Mouse (Mus musculus) B cell, adult 2 months (primary cell): Measurements from ENCODE around the gene Ints3.
A peak's percentile ranks its signal among the peaks of the same experiment; 100 is the strongest.

Experiments
- DNase-seq, 2 experiments: peaks; one replicate each; pipeline ENCODE4 v3.0.0; 2022

Ints3 gene

DNA sequence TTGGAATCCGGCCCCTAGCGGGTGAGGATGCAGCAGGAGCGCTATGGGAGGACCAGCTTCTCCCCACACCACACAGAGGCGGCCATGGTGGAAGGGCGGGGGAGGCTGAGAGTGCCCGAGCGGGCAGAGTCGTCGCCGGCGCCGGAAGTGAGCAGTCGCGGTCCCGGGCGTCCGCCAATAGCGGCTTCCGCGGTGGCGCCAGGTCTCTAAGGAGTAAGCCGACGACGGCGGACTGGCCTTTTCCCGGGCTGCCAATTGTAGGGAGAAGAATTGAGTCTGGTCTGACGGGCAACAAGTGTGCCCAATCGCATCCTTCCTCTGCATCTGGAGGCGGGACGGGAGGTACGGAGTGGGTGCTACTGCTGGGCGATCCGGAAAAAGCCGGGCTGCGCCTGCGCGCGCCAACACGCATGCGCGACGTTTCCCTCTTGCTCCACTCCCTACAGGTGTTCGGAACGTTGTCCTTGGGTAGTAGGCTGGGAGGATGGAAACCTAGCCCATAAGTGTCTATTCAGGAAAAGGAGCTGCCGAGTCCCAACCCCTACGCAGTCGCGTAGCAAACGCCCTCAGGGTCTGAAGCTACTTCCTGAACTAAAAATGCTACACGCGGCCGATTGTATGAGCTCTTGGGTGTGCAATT, at the start of gene Ints3:
Gene Ints3 (minus strand): TSS at position 242 of the 640 bp plus-strand sequence.
- DNase-seq, result peak; percentile 94 to 95

DNA sequence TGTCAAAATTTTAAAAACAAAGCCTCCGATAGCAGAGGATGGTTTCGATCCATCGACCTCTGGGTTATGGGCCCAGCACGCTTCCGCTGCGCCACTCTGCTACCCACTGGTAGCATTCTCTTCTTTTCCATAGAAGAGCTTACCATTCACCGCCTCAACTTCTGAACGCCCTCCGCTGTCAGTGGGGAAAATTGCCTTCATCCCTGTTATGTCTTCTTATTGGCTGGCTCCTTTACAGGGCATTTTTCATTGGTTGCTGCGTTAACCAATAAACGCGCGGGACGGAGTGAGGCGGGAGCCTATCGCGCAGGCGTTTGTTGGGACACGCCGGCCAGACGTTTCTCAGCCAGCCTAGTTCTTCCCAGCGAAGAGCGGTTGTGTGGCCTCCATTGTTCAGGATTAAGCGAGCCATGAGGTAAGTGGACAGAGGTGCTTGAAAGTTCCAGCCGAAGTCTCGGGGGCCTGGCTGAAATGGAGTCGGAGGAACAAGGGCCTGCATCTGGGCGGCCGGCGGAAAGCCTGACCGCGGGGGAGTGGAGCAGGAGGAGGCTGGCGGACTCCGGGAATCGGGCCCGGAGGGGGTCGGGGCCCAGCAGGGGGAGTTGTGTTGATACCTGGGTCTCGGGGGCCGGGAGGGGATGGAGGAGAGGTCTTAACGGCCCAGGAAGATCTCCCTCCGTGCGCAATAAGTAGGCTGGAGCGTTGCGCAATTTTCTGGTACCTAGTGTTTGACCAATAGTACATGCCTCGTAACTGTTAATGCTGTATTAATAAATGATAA, 42.6 kb upstream of the Ints3 start, which contains the start of gene Ilf2:
Gene Ilf2 (plus strand): TSS at position 296 of the 781 bp plus-strand sequence.
- DNase-seq, result peak; percentile 91 to 93

DNA sequence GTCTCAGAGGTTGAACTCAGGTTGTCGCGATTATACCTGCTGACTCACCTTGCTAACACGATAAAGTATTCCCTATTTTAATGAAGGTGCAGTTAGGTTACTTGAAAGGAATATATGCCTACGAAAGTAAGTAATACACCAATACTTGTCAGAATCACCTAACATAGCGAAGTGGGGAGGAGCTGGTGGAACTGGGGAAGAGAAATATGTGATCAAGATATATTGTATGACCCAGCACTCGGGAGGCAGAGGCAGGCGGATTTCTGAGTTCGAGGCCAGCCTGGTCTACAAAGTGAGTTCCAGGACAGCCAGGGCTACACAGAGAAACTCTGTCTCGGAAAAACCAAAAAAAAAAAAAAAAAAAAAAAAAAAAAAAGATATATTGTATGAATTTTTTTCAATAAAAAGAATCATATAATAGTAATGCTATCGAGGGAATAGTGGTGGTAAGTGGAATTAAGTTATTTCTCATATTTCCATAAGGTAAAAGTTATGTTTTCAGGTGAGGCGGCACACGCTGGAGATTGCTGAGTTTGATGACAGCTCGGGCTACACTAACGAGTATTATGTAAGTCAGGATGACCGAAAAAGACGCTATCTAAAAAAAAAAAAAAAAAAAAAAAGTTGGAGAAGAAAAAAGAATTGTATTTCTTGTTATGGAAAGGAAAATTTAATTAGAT, 41.9 kb upstream of the Ints3 start:
- DNase-seq, result no peak

DNA sequence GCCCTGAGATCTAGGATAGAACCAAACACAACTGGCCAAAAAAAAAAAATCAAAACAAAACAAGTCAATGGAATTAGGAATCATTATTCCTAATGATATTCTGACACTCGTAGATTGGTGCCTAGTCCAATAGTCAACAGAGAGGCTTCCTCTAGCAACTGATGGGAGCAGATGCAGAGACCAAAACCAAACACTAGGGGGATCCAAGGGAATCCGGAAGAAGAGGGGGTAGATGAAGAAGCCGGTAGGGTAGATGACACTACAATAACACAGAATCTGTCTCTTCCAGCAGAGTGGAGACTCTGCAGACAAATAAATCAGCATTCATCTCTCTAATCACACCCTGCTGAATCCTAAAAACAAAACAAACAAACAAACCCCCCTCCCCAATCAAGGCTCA, 38.8 kb upstream of the Ints3 start:
- DNase-seq, result peak; percentile 74 to 80

DNA sequence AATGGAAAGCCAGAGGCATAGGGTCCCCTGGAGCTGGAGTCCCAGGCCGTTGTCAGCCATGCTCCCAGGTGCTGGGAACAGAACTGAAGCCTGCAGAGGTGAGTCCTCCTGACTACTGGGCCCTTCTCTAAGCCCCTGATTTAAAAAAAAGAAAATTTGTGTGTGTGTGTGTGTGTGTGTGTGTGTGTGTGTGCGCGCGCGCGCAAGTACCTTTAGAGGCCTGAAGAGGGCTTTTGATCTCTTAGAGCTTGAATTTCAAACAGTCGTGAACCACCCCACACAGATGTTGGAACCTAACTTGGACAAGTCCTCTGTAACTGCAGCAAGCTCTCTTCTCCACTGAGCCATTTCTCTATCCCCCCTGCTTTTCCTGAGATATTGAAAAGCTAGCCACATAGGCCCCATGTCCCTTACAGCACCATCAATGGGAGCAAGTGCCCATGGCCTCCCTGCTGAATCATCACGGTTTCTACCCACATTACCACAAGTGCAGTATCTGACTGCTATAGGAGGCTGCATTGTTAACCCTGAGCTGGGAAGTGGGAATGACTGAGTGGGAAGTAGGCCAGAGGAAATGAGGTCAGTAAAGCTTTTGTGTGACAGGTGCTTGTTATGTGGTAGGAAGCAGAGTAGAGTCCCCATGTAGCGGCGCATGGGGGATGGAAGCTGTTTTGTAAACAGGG, 34.3 kb upstream of the Ints3 start:
- DNase-seq, result peak; percentile 16 to 29

DNA sequence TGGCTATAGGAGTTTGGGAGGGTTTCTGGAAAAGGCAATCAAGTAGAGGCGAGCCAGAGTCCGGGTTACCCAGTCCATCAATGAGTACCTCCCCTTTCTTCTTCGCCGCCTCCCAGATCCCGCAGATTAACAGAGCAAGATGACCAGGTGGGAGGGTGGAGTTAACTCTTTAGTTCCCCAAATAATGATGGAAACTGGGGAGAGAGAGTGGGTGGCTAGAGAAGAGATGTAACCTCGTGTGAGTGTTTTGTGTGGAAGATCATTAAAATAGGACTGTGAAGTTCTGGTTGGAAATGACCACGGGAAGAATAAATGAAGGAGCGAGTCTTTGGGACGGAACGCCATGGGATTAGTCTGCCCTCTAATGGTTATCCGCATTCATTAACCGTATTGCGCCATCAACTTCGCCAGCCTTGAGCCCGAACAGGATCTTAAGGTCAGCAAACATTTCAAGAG, 32.9 kb upstream of the Ints3 start:
- peak; percentile 16 to 18 for DNase-seq

DNA sequence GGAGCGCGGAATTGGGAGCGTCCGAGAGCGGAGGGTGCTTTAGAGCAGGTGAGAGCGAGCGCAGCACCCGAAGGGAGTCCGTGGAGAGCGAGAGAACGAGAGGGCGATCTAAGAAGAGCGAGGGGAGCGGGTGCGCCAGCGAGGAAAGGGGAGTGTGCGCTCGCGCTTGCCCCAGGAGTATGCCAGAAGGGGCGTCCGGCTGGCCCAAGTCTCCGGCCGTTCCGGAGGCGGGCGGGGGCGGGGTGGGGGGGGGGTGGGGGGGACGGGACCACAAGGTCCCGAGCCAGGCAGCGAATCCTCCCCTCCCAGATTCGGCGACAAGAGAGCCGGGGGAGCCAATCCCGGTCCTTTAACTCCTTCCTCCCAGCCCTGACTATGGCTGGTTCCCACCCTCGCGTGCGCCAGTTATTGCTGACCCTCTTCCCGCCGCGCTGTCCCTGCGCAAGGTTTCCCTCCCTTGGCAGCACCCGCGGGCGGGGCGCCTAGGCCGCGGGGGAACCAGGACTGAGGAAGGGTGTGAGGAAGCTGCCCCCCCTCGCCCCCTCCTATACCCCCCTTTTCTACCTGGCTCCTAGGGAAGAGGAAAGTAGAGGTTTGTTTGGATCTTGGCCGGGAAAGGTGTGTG, 32.4 kb upstream of the Ints3 start, which contains the start of gene Npr1:
Gene Npr1 (minus strand): TSS at position 181 of the 625 bp plus-strand sequence.
- DNase-seq, result peak; percentile 12 to 21

DNA sequence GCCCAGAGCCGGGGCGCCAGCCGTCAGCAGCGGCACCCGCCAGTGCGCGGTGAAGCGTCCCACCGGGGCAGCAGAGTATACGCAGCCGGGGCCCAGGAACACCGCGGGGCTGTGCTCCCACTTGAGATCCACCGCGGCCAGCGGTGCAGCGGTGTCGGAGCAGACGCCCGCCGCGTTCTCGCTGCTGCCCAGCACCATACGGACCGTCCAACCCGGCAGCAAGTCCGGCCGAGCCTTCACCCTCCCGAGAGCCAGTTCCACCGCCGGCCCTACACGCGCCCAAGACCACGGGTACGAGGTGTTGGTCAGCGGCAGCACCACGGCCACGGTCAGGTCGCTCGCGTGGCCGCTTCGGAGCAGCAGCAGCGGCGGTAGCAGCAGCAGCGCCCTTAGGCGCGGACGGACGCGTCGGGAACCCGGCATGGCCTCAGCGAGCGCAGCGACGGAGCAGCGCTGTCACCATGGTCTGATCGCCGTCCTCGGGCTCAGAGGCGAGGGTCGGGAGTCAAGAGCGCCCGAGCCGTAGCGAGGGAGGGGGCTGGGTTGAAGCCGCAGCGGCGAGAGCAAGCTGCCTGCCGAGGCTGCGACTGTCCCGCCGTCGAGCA, 31.8 kb upstream of the Ints3 start:
- peak; percentile 39 to 47 for DNase-seq

DNA sequence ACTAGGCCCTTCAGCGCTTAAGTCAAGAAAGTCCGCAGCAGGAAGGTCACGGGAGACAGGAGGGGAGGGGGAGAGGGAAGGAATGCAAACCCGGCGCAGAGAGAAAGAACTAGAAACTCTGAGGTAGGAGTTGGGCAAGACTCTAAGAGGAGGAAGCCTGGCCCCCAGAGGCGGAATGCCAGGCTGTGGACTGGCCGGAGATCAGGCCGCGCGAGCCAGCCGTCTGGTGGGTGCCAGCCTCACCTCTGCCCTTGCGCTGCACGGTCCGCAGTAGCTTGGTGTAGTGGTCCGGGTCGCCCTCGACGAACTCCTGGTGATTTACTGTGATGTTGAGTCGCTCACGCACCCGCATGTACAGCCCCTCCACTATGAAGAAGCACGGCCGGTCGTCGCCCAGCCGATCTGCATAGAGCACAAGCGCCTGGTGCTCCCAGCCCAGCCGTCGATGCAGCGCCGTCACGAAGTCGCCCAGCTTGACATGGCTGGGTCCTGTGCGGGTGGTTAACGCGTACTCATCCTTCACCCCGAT, 31.2 kb upstream of the Ints3 start:
- no peak for DNase-seq

DNA sequence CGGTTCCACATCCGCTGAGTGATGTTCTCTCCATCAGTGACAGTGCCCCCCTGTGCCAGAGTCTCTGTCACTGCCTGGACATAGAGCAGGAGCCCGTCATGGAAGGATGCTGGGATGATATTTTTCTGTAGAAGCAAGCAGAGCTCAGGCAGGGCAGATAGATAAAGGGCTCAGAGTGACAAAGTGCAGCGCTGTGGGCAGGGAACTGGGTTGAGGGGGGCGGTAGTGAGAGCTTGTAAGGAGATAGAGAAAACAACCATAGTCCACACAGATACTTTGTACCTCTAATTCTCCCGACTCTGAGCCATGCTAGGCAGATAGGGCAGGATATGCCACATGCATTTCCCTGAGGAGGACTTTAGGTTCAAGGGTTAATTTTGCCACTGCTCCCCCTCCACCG, 29.2 kb upstream of the Ints3 start:
- DNase-seq, result no peak

DNA sequence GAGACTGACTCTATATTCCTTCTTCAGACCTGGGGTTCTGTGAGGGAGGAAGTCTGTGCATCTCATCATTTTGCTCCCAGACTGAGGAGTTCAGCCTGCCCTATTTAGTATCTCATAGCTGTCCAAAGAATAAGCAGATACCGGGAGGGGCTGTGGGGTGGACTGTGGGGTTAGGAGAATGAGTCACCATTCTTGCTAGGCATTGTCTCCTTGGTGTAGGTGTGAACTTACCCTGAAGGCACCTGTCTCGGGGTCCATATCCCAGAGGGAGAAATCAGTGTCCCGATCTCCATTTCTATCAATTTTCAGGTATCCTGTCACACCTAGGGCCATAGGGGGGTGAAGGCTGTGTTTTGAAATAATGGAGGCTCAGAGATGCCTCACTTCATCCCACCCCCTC, 28.5 kb upstream of the Ints3 start:
- no peak for DNase-seq

DNA sequence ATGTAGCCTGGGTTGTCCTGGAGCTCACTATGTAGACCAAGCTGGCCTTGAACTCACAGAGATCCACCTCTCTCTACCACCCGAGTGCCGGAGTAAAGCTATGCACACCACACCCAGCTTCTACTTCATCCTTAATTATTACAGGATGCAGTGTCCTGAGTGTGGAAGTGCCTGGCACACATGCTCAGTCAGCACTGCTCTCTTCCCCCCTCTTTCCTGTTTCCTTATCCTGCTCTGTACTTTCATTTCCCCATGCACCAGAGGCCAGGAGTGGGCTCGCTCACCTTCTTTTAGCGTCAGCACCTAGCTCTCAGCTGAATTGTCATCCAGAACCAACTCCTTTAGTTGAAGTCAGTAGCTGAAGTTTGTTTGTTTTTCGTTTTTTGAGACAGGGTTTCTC, 26.9 kb upstream of the Ints3 start:
- DNase-seq, result no peak

DNA sequence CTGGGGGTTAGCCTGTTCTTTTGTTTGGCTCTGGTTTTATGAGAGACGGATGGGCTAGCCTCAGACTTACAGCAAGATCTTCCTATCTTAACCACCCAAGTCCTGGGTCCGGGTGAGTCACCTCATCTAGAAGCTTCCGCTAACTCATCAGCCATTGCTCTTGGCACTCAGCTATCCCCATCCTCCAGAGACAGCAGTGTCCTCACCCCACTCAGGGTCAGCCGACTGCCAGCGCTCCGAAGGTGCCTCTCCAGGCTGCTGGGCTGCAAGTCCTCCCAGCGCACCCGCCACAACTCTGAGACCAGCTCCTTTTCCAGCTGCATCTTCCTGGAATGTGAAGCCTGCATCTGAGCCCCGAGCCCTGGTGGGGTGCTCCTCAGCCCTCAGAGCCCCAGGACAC, 26.3 kb upstream of the Ints3 start:
- DNase-seq, result no peak

DNA sequence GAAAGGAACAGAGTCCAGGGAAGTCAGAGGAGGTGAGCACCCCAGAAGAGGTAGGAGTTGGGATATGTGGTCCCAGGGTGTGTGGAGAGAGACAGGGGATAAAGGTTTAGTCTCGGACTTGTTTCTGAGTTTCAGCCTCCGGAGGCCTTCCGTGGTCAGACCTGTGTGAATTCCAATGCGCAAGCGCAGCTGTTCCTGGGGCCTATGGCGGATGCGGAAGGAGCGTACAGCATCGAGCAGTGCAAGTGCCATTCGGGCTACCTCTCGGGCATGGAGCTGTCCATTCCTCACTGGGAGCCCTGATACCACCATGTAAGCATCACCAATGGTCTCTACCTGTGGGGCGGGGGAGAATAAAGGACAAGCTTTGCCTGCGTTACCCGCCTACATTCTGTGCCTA, 21.5 kb upstream of the Ints3 start:
- no peak for DNase-seq

DNA sequence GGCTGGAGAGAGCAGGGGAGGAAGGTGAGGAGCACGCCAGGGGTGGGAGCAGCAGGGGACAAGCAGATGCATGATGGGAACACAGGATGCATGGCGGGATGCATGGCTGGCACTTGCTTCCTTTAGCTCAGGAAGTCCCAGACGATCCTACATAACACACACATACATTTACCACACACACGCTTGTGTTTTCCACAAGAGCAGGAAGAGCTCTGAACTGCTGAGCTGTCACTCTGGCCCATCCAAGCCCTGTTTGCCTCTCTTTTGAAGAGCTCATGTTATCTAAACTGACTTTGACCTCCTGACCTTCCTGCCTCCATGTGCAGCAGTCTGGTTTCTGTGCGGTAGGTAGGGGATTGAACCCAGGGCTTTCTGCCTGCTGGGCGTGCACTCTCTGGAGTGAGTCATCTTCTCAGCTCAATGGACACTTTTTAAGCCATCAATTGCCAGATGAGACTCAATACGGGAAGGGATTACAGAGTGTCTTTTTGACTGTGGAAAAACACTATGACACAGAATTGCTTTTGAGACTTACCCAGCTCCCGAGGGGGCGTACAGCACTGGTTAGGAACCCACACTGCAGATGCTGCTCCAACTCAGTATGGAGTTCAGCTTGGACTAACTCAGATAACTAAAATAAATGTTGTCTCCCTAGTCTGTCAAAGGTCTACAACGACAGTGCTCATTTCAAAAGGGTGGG, 18.1 kb upstream of the Ints3 start:
- DNase-seq, result no peak

DNA sequence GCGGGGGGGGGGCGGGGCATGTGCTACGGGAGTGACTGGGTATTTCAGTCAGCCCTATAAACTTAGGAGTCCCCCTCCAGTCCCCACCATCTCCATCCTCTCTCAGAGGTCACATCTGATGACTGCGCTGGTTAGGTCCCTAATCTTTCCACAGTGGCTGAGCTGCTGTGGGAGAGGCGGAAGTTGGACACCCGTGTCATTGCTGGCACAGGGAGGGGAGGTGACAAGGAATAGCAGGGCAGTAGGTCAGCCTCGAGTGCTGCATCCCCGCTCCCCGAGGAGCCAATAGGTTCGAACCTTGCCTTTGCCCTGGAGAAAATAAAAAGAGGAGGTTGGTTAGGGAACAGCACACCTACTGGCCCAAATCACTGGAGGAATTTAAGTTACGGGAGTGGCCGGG, 17.5 kb upstream of the Ints3 start:
- DNase-seq, result no peak

DNA sequence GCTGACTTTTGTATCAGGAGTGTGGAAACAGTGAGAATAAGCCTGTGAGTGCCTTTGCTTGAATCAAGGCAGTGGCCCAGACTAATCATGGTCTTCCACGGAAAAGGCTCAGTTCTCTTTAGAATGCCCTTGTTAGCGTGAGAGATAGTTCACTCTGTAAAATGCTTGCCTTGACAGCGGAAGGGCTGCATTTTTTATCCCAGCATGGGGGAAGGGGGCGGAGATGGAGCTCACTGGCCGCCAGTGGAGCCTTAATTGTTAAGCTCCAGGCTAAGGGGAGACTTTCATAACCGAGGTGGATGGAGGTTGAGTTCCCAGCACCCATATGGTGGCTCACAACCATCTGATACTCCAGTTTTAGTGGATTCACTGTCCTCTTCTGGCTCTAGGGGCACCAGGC, 15.2 kb upstream of the Ints3 start:
- no peak for DNase-seq

DNA sequence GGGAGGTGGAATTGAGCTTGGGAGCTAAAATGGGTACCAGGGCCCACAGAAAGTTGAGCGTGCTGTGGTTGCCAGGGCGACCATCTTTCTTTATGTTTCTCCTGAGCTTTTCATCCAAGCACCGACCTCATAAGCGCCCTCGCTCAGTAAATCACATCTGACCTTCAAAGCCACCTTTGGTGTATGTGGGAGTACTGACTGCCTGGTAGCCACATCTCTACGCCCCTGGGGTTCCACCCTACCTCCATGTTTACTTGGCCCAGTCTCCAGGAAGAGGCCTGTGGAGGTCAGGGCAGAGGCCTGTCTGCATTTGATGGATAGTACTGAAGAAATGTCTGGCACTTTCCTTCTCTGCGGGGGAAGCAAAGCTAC, 13.7 kb upstream of the Ints3 start:
- DNase-seq, result no peak

DNA sequence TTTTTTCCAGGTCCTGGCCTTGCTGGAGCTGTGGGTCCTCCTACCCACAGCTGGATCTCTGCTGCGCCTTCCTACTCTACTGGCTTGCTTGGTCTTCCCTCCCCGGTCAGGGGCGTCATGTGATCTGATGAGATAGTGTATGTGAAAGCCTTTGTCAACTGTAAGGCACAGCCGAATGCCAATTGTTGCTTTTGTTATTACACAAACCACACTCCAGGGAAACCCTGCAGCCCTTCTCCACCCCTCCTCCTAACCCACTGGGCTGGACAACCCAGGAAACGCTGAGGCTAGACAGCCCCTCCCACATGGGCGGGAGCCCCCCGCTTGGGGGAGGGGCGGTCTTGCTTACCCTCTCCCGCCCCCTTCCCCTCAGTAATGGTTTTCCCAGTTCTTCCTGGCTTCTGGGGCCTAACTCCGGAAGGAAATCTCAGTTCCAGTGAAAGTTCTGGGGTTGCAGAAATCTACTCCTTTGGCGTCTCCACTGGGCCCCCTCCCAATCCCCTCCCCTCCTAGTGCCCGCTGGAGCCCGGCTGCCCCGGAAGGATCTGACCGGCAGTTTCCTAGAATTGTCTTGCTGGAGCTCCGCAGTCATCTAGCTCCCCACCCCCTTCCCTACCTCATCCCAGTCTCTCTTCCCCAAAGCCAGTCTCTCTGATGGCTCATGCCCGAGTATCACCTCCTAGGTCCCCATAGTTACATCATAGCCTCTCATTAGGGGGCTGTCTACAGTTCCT, 13.1 kb upstream of the Ints3 start:
- DNase-seq, result peak; percentile 17 to 23

DNA sequence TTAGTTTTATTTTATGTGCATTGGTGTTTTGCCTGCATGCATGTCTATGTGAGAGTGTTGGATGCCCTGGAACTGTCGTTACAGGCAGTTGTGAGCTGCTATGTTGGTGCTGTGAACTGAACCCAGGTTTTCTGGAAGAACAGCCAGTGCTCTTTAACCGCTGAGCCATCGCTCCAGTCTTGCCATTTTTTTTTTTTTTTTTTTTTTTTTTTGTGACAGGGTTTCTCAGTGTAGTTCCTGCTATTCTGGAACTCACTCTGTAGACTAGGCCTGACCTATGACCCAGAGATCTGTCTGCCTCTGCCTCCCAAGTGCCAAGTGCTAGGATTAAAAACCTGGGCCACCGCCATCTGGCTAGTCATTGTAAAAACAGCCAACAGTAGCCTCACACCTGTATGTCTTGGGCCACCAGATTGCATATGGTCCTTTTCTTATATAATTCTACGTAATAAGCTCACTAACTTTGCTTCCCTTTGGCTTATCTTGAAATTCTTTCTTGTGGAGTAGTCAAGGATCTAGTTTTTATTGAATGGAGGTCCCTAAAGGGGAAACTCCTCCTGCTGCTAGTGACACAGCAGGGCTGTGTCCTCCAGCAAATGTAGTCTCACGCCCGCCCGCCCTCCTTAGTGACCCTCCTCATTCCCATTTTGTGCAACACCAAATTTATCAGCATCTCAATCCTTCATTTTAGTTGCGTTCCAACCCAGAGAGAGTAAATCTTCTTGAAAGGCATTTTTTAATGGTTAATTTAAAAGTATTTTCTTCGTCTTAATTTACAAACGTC, 12.2 kb upstream of the Ints3 start:
- no peak for DNase-seq
